Mouse (Mus musculus): ENCODE results near the gene Cluap1.

Cluap1 gene

DNA sequence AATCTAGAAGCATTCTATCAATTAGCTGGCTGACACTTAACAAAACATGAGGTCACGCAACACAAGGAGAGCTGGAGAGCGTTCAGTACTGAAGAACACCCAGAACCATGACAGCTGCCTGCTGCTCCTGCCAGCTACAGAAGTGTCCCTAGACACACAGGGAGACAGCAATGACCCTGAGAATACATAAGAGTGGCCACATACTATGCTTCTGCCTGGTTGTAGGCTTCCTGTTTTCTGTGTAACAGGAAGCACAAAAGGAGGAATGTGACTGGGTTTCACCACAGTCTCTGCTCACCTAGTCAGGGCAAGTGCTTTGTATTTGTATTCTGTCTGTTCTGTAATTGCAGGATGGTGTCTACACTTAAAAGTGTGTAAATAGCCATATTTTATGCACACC is 12.2 kb downstream of the Cluap1 start:
- ChIA-PET CTCF (interaction anchor here in 2 of 4 experiments (0.5 to 1.5 kb wide), 2 partner anchors 12 to 1041 kb away, joined by 3 to 4 read pairs; partner anchors contain the start of genes 1700037C18Rik (in 1 of the 2) and Cluap1 (in 1 of the 2)), POLR2A (interaction anchor here in 1 of 4 experiments (0.6 kb wide), 1 partner anchor 495 kb away, joined by 4 read pairs; no protein-coding TSS in a partner anchor)

DNA sequence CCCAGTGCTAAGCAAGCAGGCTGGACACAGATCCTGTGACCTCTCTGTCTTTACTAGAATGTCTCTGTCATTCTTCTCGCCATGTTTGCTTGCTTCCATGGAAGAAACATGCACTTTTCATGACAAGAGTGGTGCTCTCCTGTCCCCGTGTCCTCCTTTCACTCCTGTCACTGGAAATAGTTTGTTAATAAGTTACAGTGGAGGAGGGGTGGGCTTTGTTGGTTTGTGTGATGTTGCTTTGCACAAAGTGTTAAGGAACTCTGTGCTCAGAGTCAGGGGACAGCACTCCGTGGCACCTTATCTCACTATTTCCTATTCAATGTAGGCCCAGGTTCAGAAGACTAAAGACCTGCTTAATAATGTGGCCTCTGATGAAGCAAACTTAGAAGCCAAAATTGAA is 14.9 kb downstream of the Cluap1 start:
- ChIA-PET POLR2A (interaction anchor here in 1 of 4 experiments (1.3 kb wide), 2 partner anchors 14 to 51 kb away, joined by 3 read pairs; partner anchors contain the start of gene Naa60), CTCF (no interaction called here)

DNA sequence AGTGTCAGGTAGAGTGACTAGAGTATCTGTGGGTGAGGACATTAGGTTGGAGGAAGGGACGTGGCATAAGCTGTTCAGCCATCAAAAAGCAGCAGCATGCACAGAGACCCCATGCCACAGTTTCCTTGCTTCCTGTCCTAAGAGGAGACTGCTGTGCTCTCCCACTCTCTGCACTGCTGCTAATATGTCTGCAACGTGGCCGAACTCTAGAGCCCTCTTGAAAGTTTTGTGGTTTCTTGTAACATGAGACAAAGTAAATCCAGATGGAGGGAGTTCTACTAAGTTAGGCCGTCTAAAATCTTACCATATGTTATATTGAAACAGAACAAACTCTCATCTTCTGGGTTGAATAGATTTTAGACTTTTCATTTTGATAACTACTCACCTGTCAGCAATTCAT is 15.4 kb downstream of the Cluap1 start:
- CTCF ChIA-PET = no interaction called here
- POLR2A ChIA-PET = no interaction called here

DNA sequence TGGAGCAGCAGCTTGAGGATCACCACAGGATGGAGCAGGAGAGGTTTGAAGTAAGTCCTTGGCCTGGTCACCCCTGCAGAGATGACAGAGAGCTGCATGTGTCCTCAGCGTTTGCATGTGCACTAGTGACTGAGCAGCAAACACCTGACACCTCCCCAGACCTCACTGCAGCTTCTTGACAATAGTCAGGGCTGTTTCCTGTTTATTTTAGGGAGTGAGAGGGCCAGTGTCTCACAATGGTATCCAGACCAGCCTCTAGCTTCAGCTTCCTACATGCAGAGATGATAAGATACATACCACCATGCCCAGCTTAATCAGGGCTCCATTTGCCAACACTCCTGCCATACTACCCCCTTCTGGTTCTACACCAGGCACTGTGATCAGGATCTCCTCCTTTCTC is 20.0 kb downstream of the Cluap1 start:
- ChIA-PET CTCF (no interaction called here), POLR2A (interaction anchor here in 1 of 4 experiments (0.7 kb wide), 1 partner anchor 34 kb away, joined by 3 read pairs; no protein-coding TSS in a partner anchor)

DNA sequence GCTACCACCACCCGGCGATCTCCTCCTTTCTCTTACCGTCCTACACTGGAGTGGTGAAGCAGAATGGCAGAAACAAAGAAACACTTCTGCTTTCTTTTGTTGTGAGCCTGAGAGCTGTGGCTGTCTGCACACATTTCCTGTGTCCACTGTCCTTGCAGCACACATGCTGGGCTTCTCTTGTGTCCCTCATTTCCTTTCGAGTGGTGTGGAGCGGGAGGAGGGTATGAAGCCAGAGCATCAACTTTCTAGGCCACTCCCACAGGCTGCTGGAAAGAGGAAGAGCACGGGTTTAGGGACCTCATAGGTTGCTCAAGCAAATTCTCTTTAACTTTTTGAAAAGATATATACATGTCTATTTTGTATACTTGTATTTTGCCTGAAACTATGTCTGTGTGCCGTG is 20.6 kb downstream of the Cluap1 start:
- POLR2A ChIA-PET = interaction anchor here in 2 of 4 experiments (0.7 to 1.0 kb wide), 2 partner anchors 45 to 57 kb away, joined by 3 read pairs; partner anchors contain the start of genes Gm20695 (in 1 of the 2) and Zfp597 (in 1 of the 2)
- CTCF ChIA-PET = no interaction called here

DNA sequence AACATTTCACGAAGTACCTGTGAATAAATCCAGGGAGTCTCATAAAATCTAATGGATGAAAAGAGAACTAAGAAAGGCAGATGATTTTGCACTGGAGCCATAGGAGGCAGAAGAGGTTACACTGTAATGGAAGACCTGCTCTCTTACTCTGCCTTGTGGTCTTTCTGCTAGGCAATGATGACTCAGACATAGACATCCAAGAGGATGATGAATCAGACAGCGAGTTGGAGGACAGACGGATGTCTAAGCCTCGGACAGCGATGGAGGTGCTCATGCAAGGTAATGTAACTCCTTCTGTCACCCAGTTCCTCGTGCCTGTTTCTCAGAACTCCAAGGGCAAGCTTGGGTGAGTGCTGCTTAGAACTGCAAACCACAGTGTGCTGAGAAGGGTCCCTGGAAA is 24.9 kb downstream of the Cluap1 start:
- CTCF ChIA-PET = interaction anchor here in 2 of 4 experiments (0.5 to 0.8 kb wide), 2 partner anchors 88 to 161 kb away, joined by 3 to 5 read pairs; no protein-coding TSS in a partner anchor
- POLR2A ChIA-PET = interaction anchor here in 2 of 4 experiments (0.6 to 1.3 kb wide), 2 partner anchors 8 to 37 kb away, joined by 3 read pairs; no protein-coding TSS in a partner anchor

DNA sequence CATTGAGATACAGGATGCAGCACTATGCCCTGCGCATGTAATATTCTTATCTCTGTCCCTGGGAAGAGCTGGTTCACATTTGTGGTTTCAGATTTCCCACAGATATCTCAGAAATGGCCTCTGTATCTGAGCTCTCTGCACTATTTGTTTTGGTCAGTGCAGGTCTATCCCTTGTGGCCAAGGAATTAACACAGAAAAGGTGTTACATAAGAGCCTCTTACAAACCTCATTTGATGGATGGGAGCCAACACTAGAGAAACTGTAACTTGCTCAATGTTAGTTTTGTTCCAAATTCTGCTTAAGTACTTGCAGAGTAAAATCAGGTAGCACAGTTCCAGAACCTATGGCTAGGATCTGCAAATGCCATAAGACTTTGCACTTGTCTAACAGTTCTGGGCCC is 25.5 kb downstream of the Cluap1 start:
- POLR2A ChIA-PET = interaction anchor here in 1 of 4 experiments (0.6 kb wide), 1 partner anchor 36 kb away, joined by 3 read pairs; no protein-coding TSS in a partner anchor

DNA sequence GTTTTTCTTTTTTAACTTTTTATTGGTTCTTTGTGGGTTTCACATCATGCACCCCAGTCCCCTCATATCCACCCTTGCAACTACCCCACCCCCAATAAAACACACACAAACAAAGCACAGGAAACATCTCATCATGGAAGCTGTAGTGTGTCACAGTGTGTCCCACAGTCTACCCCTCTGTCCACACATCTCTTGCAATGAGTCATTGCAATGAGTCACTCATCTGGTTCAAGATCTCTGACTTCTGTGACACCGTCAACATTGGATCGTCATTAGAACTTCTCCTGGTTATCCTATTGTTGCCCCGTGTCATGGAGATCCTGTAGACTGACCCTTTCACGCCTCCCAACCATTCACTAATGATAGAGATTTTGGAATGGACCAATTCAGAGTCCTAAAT is 26.1 kb downstream of the Cluap1 start:
- ChIA-PET CTCF (no interaction called here), POLR2A (interaction anchor here in 1 of 4 experiments (1.1 kb wide), 1 partner anchor 42 kb away, joined by 3 read pairs; the partner anchor contains the start of gene Nlrc3)

More for the DNA sequence above, 25.5 kb downstream of the Cluap1 start:
- CTCF ChIA-PET = interaction anchor here in 2 of 4 experiments (0.5 to 0.8 kb wide), 2 partner anchors 88 to 162 kb away, joined by 3 to 5 read pairs; no protein-coding TSS in a partner anchor

DNA sequence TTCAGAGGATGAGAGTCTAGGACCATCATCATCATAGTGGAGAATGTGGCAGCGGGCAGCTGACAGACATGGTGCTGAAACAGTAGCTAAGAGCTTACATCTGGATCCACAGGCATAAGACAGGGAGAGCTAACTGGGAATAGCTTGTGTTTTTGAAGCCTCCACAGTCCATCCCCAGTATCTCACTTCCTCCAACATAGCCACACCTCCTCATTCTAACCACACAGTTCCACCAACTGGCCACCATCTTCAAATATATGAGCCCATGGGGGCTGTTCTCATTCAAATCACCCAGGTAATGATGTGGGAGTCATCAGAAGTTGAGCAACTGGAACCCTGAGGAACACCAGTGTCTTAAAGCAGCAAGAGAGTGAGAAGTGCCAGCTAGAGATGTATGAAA is 42.5 kb downstream of the Cluap1 start:
- CTCF ChIA-PET = no interaction called here
- POLR2A ChIA-PET = interaction anchor here in 3 of 4 experiments (0.7 to 2.5 kb wide), 9 partner anchors 8 to 79 kb away, joined by 3 to 9 read pairs (median 3); partner anchors contain the start of genes 1700037C18Rik (in 1 of the 3), Cluap1 (in 1 of the 3), Naa60 (in 1 of the 3) and Slx4 (in 1 of the 3)

DNA sequence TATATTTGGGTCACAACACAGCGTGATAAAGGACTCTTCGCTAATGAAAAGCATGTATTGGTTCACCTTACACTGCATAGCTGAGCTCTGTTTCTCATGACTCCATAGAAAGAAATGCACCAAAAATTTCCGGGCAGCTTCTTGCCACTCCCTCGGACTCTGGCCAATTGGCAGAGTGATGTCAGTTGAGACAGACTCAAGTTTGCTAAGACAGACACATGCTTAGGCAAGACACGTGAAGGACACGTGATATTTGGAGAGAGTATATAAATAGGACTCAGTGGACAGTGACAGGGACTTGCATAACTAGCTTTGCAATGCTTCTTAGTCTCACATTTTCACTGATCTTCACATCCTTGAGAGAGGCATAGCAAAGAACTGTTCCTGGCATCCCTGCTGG is 47.8 kb downstream of the Cluap1 start:
- CTCF ChIA-PET = interaction anchor here in 2 of 4 experiments (0.6 to 0.7 kb wide), 2 partner anchors 48 to 65 kb away, joined by 3 to 5 read pairs; partner anchors contain the start of genes 1700037C18Rik (in 1 of the 2) and Cluap1 (in 1 of the 2)
- POLR2A ChIA-PET = interaction anchor here in 3 of 4 experiments (0.7 to 2.3 kb wide), 9 partner anchors 12 to 602 kb away, joined by 3 to 9 read pairs (median 4); partner anchors contain the start of genes Nlrc3 (in 2 of the 3), Slx4 (in 1 of the 3) and Trap1 (in 1 of the 3)

DNA sequence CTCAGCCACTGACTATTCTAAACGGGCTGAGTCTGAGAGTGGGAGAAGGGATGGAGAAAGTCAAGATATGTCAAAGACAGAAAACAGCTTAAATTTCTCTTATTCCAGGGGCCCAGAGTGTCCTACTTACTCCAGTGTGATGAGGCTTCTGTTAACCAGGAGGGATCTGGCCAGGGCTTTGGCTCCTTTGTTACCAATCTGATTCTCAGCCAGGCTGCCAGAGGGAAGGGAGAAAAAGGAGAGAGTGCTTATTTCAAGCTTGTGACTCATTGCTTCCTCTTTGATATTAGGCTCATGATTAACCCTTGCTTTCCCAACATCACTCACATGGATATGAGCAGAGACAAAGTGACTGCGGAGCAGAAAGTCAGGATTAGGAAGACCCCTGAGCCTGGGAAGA is 50.7 kb downstream of the Cluap1 start:
- ChIA-PET POLR2A (interaction anchor here in 2 of 4 experiments (1.1 to 2.9 kb wide), 5 partner anchors 8 to 43 kb away, joined by 3 to 9 read pairs (median 3); partner anchors contain the start of gene Nlrc3 (in 1 of the 2)), CTCF (interaction anchor here in 1 of 4 experiments (1.5 kb wide), 1 partner anchor 120 kb away, joined by 3 read pairs; no protein-coding TSS in a partner anchor)

DNA sequence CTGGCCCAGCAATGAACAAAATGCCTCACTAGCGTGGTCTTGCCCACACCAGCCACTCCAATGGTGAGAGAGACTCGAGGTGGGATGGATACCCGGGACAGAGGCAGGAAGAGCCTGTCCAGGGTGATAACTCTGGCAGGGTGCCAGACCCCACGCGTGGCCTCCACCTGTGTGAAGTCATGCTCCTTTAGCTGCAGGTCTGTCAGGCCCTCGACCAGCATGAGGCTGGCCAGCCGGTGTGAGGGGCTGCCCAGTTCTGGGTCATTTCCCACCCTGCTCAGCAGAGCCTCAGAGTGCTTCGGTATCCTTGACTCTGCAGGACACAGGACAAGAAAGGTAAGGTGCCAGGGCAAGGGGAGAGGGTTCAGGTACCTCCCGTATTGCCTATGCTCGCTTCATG is 56.4 kb downstream of the Cluap1 start:
- ChIA-PET POLR2A (no interaction called here), CTCF (no interaction called here)

DNA sequence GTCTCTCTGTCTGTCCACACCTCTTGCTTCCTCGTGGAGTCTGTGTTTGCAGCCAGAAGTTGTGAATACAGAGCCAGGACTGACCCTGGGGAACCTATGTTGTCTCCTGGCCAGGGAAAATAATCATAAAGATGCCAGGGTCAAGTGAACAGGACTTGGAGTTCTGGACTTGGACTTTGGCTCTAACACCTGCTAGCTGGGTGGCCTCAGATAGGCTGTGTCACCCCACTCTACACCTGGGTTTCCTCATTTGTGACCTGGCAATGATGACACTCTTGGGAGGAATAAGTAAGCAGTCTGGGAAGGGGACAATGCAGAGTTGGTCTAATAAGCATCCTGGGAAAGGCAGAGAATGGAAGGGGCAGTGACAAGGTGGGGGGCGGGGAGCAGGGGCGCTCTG is 56.9 kb downstream of the Cluap1 start:
- CTCF ChIA-PET = no interaction called here

DNA sequence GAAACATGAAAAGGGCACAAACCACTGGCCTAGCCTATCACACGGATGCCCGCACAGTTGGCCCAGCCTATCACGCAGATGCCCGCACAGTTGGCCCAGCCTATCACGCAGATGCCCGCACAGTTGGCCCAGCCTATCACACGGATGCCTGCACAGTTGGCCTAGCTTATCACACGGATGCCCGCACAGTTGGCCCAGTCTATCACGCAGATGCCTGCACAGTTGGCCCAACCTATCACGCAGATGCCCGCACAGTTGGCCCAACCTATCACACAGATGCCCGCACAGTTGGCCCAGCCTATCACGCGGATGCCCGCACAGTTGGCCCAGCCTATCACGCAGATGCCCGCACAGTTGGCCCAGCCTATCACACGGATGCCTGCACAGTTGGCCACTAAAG is 65.9 kb downstream of the Cluap1 start:
- ChIA-PET POLR2A (interaction anchor here in 1 of 4 experiments (1.1 kb wide), 1 partner anchor 13 kb away, joined by 3 read pairs; no protein-coding TSS in a partner anchor), CTCF (interaction anchor here in 1 of 4 experiments (0.7 kb wide), 1 partner anchor 1187 kb away, joined by 4 read pairs; no protein-coding TSS in a partner anchor)

More for the DNA sequence above, 56.9 kb downstream of the Cluap1 start:
- POLR2A ChIA-PET = interaction anchor here in 1 of 4 experiments (0.9 kb wide), 1 partner anchor 57 kb away, joined by 3 read pairs; the partner anchor contains the start of genes 1700037C18Rik and Cluap1

DNA sequence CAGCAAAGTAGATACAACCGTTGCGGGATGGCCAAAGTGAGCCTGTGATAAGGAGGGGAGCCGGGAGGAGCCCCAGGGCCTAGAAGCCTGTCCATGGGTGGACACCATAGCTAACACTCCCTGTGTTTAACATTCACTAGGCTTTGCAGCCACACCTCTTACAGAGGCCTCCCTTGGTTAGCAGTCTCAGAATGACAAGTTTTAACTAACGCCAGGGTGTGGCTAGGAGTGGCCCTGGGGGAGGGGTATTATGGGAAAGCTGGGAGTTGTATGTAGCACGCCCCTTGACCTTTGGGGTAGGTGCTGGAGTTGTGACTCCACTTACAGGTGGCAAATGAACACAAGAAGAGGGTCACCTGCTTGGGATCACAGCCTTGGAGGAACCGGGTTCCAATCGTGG is 67.1 kb downstream of the Cluap1 start:
- ChIA-PET CTCF (interaction anchor here in 1 of 4 experiments (1.4 kb wide), 1 partner anchor 136 kb away, joined by 4 read pairs; no protein-coding TSS in a partner anchor), POLR2A (interaction anchor here in 3 of 4 experiments (0.6 to 2.4 kb wide), 30 partner anchors 8 to 1074 kb away, joined by 3 to 13 read pairs (median 4); partner anchors contain the start of genes Slx4 (in 3 of the 3), 1700037C18Rik (in 2 of the 3), Cluap1 (in 2 of the 3) and Glyr1 (in 1 of the 3))

DNA sequence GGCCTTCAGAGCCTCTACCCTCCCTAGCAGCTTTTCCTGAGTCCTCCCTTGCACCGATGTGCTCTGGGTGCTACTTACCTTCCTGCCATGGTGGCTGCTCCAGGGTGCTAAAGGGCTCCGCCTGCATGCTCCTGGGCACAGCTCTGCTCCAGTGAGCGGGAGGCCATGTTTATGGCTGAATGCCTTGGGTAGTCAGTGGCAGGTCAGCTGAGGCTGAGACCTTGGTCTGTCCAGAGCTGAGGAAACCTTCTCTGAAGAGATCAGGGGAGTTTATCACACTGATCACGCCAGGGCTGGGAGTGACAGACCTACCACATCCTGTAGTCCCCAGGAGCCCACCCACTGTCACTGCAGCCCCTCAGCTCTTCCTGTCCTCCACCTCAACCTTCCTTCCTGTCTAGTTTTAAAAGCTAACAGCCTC is 67.7 kb downstream of the Cluap1 start, which contains the start of gene Nlrc3:
Gene Nlrc3, minus strand, starts transcription at position 382 of the 421 bp plus-strand sequence.
- POLR2A ChIA-PET = interaction anchor here (0.5 to 2.4 kb wide), 34 partner anchors 10 to 1073 kb away, joined by 3 to 13 read pairs (median 4); partner anchors contain the start of genes Slx4 (in 3 of the 4), 1700037C18Rik (in 2 of the 4), Cluap1 (in 2 of the 4) and Glyr1 (in 1 of the 4)
- CTCF ChIA-PET = interaction anchor here in 1 of 4 experiments (1.4 kb wide), 1 partner anchor 137 kb away, joined by 4 read pairs; no protein-coding TSS in a partner anchor

DNA sequence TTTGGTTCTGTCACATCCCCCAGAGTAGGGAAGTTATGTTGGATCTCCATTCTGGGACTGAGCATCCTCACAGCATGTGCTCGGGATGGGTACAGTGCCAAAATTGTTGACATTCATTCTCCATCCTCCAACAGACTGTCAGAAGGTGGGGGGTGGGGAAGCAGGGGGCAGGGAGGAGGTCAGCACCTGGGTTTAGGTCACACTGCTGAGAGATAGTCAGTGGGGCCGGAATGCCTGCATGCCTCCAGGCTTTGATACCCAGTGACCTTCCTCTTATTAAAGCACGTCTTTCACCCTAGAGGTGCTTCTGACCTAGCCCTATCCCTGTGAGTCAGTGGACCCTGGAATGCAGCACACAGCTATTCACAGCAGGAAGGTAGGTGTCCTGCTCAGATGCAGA is 68.1 kb downstream of the Cluap1 start:
- ChIA-PET POLR2A (interaction anchor here (0.5 to 2.4 kb wide), 24 partner anchors 9 to 1073 kb away, joined by 3 to 13 read pairs (median 4); partner anchors contain the start of genes Slx4 (in 2 of the 4), 1700037C18Rik (in 1 of the 4), Cluap1 (in 1 of the 4) and Glyr1 (in 1 of the 4)), CTCF (interaction anchor here in 1 of 4 experiments (1.4 kb wide), 1 partner anchor 138 kb away, joined by 4 read pairs; no protein-coding TSS in a partner anchor)

DNA sequence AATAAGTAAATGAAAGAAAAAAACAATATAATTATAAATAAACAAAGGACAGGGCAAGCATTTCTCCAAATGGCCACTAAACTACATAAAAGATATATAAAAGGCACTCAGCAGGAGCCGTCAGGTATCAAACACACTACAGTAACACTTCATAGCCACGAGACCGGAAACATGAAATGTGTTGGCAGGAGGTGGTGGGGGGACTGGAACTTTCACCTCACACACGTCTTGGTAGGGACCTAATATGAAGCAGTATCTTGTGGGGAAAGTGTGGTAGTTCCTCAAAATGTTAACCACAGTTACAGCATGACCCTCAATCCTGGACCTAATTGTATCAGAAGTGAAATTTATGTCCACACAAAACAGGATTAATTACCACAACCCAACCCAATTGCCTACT is 73.6 kb downstream of the Cluap1 start:
- POLR2A ChIA-PET = interaction anchor here in 1 of 4 experiments (1.4 to 2.2 kb wide), 2 partner anchors 15 to 21 kb away, joined by 3 to 10 read pairs; partner anchors contain the start of gene Slx4
- CTCF ChIA-PET = no interaction called here

Measured in embryonic stem cell, embryonic (primary cell).